ENCODE assay signal across 8 mouse cellular contexts in the genomic region with DNA sequence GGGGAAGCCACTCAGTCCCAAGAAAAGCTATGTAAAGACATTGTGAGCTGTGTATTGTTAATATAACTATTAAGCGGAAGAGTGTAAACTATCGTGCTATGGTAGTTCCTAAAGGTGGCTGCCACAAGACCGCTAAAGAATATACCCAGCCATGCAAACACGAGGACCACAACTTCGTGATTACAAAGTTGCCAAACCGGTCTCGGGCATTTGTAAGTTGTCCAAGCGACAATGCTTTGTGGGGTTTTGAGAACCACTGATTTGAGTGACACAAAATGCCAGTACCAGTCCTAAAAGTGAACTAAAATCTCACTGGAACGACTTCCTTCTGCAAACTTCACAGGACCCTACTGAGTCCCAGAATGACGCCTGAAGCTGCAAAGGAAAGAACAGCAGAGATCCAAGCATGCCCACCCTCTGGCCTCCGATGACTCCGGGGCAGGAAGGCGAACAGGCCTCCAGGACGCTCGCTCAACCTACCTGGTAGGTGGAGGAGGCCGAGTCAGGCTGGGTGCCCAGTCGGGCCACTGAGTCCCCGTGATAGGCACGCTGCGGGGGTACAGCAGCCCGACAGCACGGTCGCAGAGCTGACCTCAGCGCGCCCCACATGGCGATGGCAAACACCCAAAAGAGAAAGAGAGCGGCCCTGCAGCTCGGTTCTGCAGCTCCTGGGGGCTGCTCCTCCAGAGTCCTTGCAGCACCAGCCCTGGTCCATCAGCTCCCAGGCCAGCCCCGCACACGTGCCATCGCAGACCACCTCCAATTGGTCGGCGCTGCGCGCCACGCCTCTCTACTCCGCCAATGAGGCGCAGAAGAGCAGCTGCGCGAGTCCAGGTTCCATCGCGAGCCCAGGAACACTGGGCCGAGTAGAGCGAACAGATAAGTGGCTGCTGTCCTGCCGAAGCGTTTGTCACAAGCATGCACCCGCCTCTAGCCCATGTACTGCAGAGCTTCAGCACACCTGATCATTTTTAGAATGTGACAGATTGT. TPM values are rescaled to one million over a fixed set of nuclear protein-coding genes. Genes with fewer than 3 reads are reported as not detected.
DNase-seq lines count a peak whose midpoint lies in the region; ATAC-seq and TF ChIP-seq lines count a peak whose summit lies in the region.

Mccc2 (minus strand) TSS at position 734 of the 990 bp plus-strand sequence.

- peaks cover 5% of the 10 kb centered on the region for H3K36me3 ChIP-seq in embryonic facial prominence, embryonic 13.5 days
- no peaks in the 10 kb centered on the region for H3K36me3 ChIP-seq in kidney, adult 2 months (ENCODE audit: control insufficient read depth, insufficient read depth, low read length)
- H3K36me3 ChIP-seq in limb, embryonic 12.5 days: peaks cover 6% of the 10 kb centered on the region; the same call in 1 of the 2 replicates
- H3K36me3 ChIP-seq in midbrain, embryonic 15.5 days (replicated peaks): no peaks in the 10 kb centered on the region
- H3K36me3 ChIP-seq in spleen, adult 2 months (ENCODE audit: control insufficient read depth, insufficient read depth, low read length): peaks cover 3% of the 10 kb centered on the region; the same call in 1 of the 2 replicates

- no peak for TF ChIP-seq CTCF in kidney, adult 2 months (conservative IDR thresholded peaks at IDR 0.05; ENCODE audit: insufficient read depth, insufficient read length, low read depth, low read length)
- TF ChIP-seq CTCF in spleen, adult 2 months (IDR thresholded peaks at IDR 0.05; ENCODE audit: extremely low read depth, insufficient read depth, insufficient read length, insufficient replicate concordance): no peak

- H3K9ac ChIP-seq in embryonic facial prominence, embryonic 13.5 days: peak within 1 kb of the TSS; percentile 89
- peak within 1 kb of the TSS; percentile 75 for H3K9ac ChIP-seq in limb, embryonic 12.5 days (replicated peaks)
- peak within 1 kb of the TSS; percentile 71 for H3K9ac ChIP-seq in midbrain, embryonic 15.5 days

- peak within 1 kb of the TSS; percentile 83 for H3K4me3 ChIP-seq in embryonic facial prominence, embryonic 13.5 days
- H3K4me3 ChIP-seq in kidney, adult 2 months (ENCODE audit: insufficient read depth, low read depth, low read length): peak within 1 kb of the TSS; percentile 71
- peak within 1 kb of the TSS; percentile 72 for H3K4me3 ChIP-seq in limb, embryonic 12.5 days (replicated peaks)
- peak within 1 kb of the TSS; percentile 67 for H3K4me3 ChIP-seq in midbrain, embryonic 15.5 days
- peak within 1 kb of the TSS; percentile 79 for H3K4me3 ChIP-seq in spleen, adult 2 months (ENCODE audit: extremely low read depth, insufficient read depth, insufficient read length)

- peak within 1 kb of the TSS; percentile 82 for H3K4me2 ChIP-seq in embryonic facial prominence, embryonic 13.5 days
- H3K4me2 ChIP-seq in limb, embryonic 12.5 days: peak within 1 kb of the TSS; percentile 77
- peak within 1 kb of the TSS; percentile 85 for H3K4me2 ChIP-seq in midbrain, embryonic 15.5 days

- H3K9me3 ChIP-seq in embryonic facial prominence, embryonic 13.5 days: no peaks in the 10 kb centered on the region
- H3K9me3 ChIP-seq in limb, embryonic 12.5 days: no peaks in the 10 kb centered on the region
- H3K9me3 ChIP-seq in midbrain, embryonic 15.5 days: no peaks in the 10 kb centered on the region

- peak; percentile 96 for DNase-seq in 3134 (ENCODE audit: extremely low read depth, insufficient read length, low spot score)
- DNase-seq in adrenal gland, postnatal 36 days: peak; percentile 88 to 89
- peak; percentile 86 to 91 for DNase-seq in heart, adult 18-20 months
- peak; percentile 94 for DNase-seq in kidney, adult 2 months
- DNase-seq in spleen, adult 2 months (ENCODE audit: low read depth in 1 of 2, low spot score in 2 of 2): peak; percentile 54 to 69

- H3K4me1 ChIP-seq in embryonic facial prominence, embryonic 13.5 days: peaks cover 22% of the 10 kb centered on the region
- H3K4me1 ChIP-seq in kidney, adult 2 months (ENCODE audit: control insufficient read depth, insufficient read depth, low read length): peaks cover 5% of the 10 kb centered on the region; the same call in 1 of the 2 replicates
- H3K4me1 ChIP-seq in limb, embryonic 12.5 days (replicated peaks): peaks cover 12% of the 10 kb centered on the region; the same call in 1 of the 2 replicates
- H3K4me1 ChIP-seq in midbrain, embryonic 15.5 days: peaks cover 21% of the 10 kb centered on the region
- no peaks in the 10 kb centered on the region; the same call in none of the 2 replicates for H3K4me1 ChIP-seq in spleen, adult 2 months (ENCODE audit: control insufficient read depth, insufficient read depth, insufficient read length)

- 3% methylated on average over 47 of the region's 47 CpGs for whole genome bisulfite sequencing in embryonic facial prominence, embryonic 13.5 days
- WGBS in kidney, adult 2 months: 3% methylated on average over 47 of the region's 47 CpGs
- 4% methylated on average over 45 of the region's 47 CpGs for WGBS in limb, embryonic 12.5 days
- 4% methylated on average over 47 of the region's 47 CpGs for WGBS in midbrain, embryonic 15.5 days
- 3% methylated on average over 47 of the region's 47 CpGs for WGBS in spleen, adult 2 months

- H3K27ac ChIP-seq in embryonic facial prominence, embryonic 13.5 days: peak within 1 kb of the TSS; percentile 82
- peak within 1 kb of the TSS; percentile 60 for H3K27ac ChIP-seq in kidney, adult 2 months (ENCODE audit: insufficient read depth, low read depth, low read length)
- peak within 1 kb of the TSS; percentile 72 for H3K27ac ChIP-seq in limb, embryonic 12.5 days
- peak within 1 kb of the TSS; percentile 61 for H3K27ac ChIP-seq in midbrain, embryonic 15.5 days
- H3K27ac ChIP-seq in spleen, adult 2 months (ENCODE audit: insufficient read depth, low read length): no peak within 1 kb of the TSS

- H3K27me3 ChIP-seq in embryonic facial prominence, embryonic 13.5 days: no peaks in the 10 kb centered on the region
- H3K27me3 ChIP-seq in kidney, adult 2 months (replicated peaks; ENCODE audit: control insufficient read depth, insufficient read depth, low read length): no peaks in the 10 kb centered on the region
- H3K27me3 ChIP-seq in limb, embryonic 12.5 days: no peaks in the 10 kb centered on the region
- no peaks in the 10 kb centered on the region for H3K27me3 ChIP-seq in midbrain, embryonic 15.5 days (replicated peaks)
- H3K27me3 ChIP-seq in spleen, adult 2 months (ENCODE audit: control insufficient read depth, insufficient read depth, low read length): no peaks in the 10 kb centered on the region

- TF ChIP-seq POLR2A in kidney, adult 2 months (IDR thresholded peaks at IDR 0.05; ENCODE audit: low read depth, low read length): peak; percentile 78
- TF ChIP-seq POLR2A in spleen, adult 2 months (IDR thresholded peaks at IDR 0.05; ENCODE audit: low read depth, low read length): peak; percentile 3; the same call in 1 of the 2 replicates

- peak; percentile 100 for ATAC-seq in embryonic facial prominence, embryonic 13.5 days (ENCODE audit: insufficient number of reproducible peaks, insufficient read depth, low FRiP score, low TSS enrichment, low read depth)
- ATAC-seq in limb, embryonic 12.5 days (ENCODE audit: insufficient number of reproducible peaks, insufficient read depth, low FRiP score, low TSS enrichment, low read depth): peak; percentile 100
- ATAC-seq in midbrain, embryonic 15.5 days (replicated peaks): peak; percentile 100

RNA-seq across cellular contexts. Expression of gene Mccc2, which starts in this region (rescaled TPM):
- 10 to 100 TPM; 60.4 to 82.2 TPM for total RNA-seq in adrenal gland, postnatal 36 days (2021)
- 48.0 and 50.6 TPM in 2 replicates for polyA plus RNA-seq in embryonic facial prominence, embryonic 13.5 days (2015; fragmentation: Nextera tagmentation; extraction: Ambion mirVana)
- 10 to 100 TPM; 92.1 to 92.4 TPM for total RNA-seq in heart, adult 18-20 months (2021)
- 73.5 and 79.5 TPM in 2 replicates for polyA plus RNA-seq in kidney, adult 2 months (2012; rRNA removed)
- polyA plus RNA-seq in limb, embryonic 12.5 days (2016; fragmentation: Nextera tagmentation; extraction: Ambion mirVana): 52.7 and 53.9 TPM in 2 replicates
- polyA plus RNA-seq in midbrain, embryonic 15.5 days (2015; fragmentation: Nextera tagmentation; extraction: Ambion mirVana): 29.9 and 30.0 TPM in 2 replicates
- 6.8 and 7.6 TPM in 2 replicates for polyA plus RNA-seq in spleen, adult 2 months (2012; rRNA removed)
